Mouse (Mus musculus) olfactory bulb, adult 2 months (tissue): Measurements from ENCODE around the gene Dusp27. TPM values are rescaled to one million over a fixed set of nuclear protein-coding genes. Genes with fewer than 3 reads are reported as not detected.

Experiments
- H3K27ac ChIP-seq: fragments of 200-500 bp; 2 replicates; pipeline ENCODE4 v1.5.1; 2012; ENCODE audit warnings: low read depth, low read length; ENCODE audit not compliant: insufficient read depth
- H3K4me1 ChIP-seq: fragments of 200-500 bp; 2 replicates; pipeline ENCODE4 v1.6.1; 2012; ENCODE audit warnings: low read length; ENCODE audit not compliant: control insufficient read depth, insufficient read depth
- H3K4me3 ChIP-seq: fragments of 200-500 bp; 2 replicates; pipeline ENCODE4 v1.5.1; 2012; ENCODE audit warnings: mild to moderate bottlenecking, low read depth, low read length, moderate library complexity; ENCODE audit not compliant: insufficient read depth
- CTCF ChIP-seq: fragments of 200-500 bp; IDR thresholded peaks from 2 replicates; pipeline ENCODE4 v1.5.1; 2012; ENCODE audit warnings: low read depth, mild to moderate bottlenecking, low read length, moderate library complexity; ENCODE audit not compliant: insufficient read depth
- POLR2A ChIP-seq: fragments of 200-500 bp; IDR thresholded peaks from 2 replicates; pipeline ENCODE4 v1.6.1; 2012; ENCODE audit warnings: mild to moderate bottlenecking, low read depth, low read length, moderate library complexity; ENCODE audit not compliant: insufficient read depth
- WGBS: fragments of 180-500 bp; shearing (Covaris S2); methylation state at CpG from one replicate; pipeline ENCODE4 v1.1.7; 2018; 5-methylcytosine and 5-hydroxymethylcytosine counted together
- polyA plus RNA-seq: library from polyadenylated mRNA; stranded (reverse); fragments of >200 nt; gene quantifications from 2 replicates; pipeline ENCODE4 v1.2.4, GENCODE M21; 2012; ENCODE audit warnings: low replicate concordance; ENCODE audit not compliant: missing spikeins, insufficient read depth, insufficient read length

Dusp27 gene
- polyA plus RNA-seq, 1 experiment, result not detected

GRCm38 (mm10) chr1:166123751-166124150 lies 4.0 kb downstream of the Dusp27 start:
- no peak for TF ChIP-seq CTCF
- TF ChIP-seq POLR2A, result no peak
- WGBS, result 91% methylated on average over 8 of the region's 8 CpGs
- Histone ChIP-seq H3K27ac (no peak overlapping the region), H3K4me3 (no peak overlapping the region), H3K4me1 (peaks cover 3% of the 10 kb centered on the region; the same call in 1 of the 2 replicates)

GRCm38 (mm10) chr1:166123045-166123444 lies 4.7 kb downstream of the Dusp27 start:
- H3K4me1 ChIP-seq, result peaks cover 7% of the 10 kb centered on the region
- no peak overlapping the region for H3K27ac ChIP-seq
- whole genome bisulfite sequencing, result 97% methylated on average over 1 of the region's 1 CpGs
- TF ChIP-seq CTCF, result no peak
- no peak for TF ChIP-seq POLR2A
- no peak overlapping the region for H3K4me3 ChIP-seq

- Histone ChIP-seq H3K4me1 (peaks cover 7% of the 10 kb centered on the region), H3K27ac (no peak overlapping the region), H3K4me3 (no peak overlapping the region)
- TF ChIP-seq CTCF, result no peak
- TF ChIP-seq POLR2A, result no peak
- 83% methylated on average over 7 of the region's 7 CpGs for WGBS
Measured at GRCm38 (mm10) chr1:166122114-166122513, 5.6 kb downstream of the Dusp27 start.

GRCm38 (mm10) chr1:166117866-166118639 lies 9.7 kb downstream of the Dusp27 start:
- Histone ChIP-seq H3K27ac (peak overlapping the region; percentile 24), H3K4me3 (no peak overlapping the region), H3K4me1 (peaks cover 7% of the 10 kb centered on the region)
- TF ChIP-seq CTCF (no peak), POLR2A (no peak)
- 42% methylated on average over 13 of the region's 13 CpGs for WGBS

- H3K4me3 ChIP-seq, result no peak overlapping the region
- peaks cover 7% of the 10 kb centered on the region for H3K4me1 ChIP-seq
- no peak overlapping the region for H3K27ac ChIP-seq
- TF ChIP-seq POLR2A (no peak), CTCF (no peak)
- WGBS, result 92% methylated on average over 4 of the region's 4 CpGs
Measured at GRCm38 (mm10) chr1:166115719-166116118, 12.0 kb downstream of the Dusp27 start.

GRCm38 (mm10) chr1:166114986-166115385 lies 12.7 kb downstream of the Dusp27 start:
- no peak for TF ChIP-seq POLR2A
- TF ChIP-seq CTCF, result no peak
- no peak overlapping the region for H3K4me3 ChIP-seq
- H3K27ac ChIP-seq, result no peak overlapping the region
- H3K4me1 ChIP-seq, result peaks cover 7% of the 10 kb centered on the region
- 94% methylated on average over 3 of the region's 3 CpGs for WGBS

GRCm38 (mm10) chr1:166105464-166105863 lies 22.3 kb downstream of the Dusp27 start:
- 82% methylated on average over 6 of the region's 6 CpGs for WGBS
- Histone ChIP-seq H3K4me3 (no peak overlapping the region), H3K4me1 (0 out of 2 replicates have a peak, but pooled peaks cover 4% of the 10 kb centered on the region), H3K27ac (no peak overlapping the region)
- TF ChIP-seq POLR2A (no peak), CTCF (no peak)

- Histone ChIP-seq H3K27ac (no peak overlapping the region), H3K4me1 (0 out of 2 replicates have a peak, but pooled peaks cover 4% of the 10 kb centered on the region), H3K4me3 (no peak overlapping the region)
- TF ChIP-seq CTCF (no peak), POLR2A (no peak)
- 96% methylated on average over 3 of the region's 3 CpGs for WGBS
Measured at GRCm38 (mm10) chr1:166104858-166105257, 22.9 kb downstream of the Dusp27 start.

GRCm38 (mm10) chr1:166102920-166103608 lies 24.7 kb downstream of the Dusp27 start:
- Histone ChIP-seq H3K4me3 (no peak overlapping the region), H3K27ac (no peak overlapping the region), H3K4me1 (0 out of 2 replicates have a peak, but pooled peaks cover 4% of the 10 kb centered on the region)
- WGBS, result 84% methylated on average over 11 of the region's 11 CpGs
- TF ChIP-seq CTCF (0 out of 2 replicates have a peak, but pooled peaks have one; percentile 7), POLR2A (no peak)

GRCm38 (mm10) chr1:166098120-166098519 lies 29.6 kb downstream of the Dusp27 start:
- WGBS, result 93% methylated on average over 2 of the region's 2 CpGs
- no peak for TF ChIP-seq CTCF
- no peak for TF ChIP-seq POLR2A
- no peaks in the 10 kb centered on the region for H3K4me1 ChIP-seq
- H3K4me3 ChIP-seq, result no peak overlapping the region
- H3K27ac ChIP-seq, result no peak overlapping the region
